Mouse (Mus musculus) kidney, embryonic 16.5 days (tissue): ENCODE measurements at regions not wholly inside any gene's neighbourhood (a gene's known extent, or its start where the extent isn't known, plus 50 kb on each side); places are given as distances from the start of the nearest gene placed in this dataset.

Experiments
- ATAC-seq: fragments of 200-750 bp; cut with Nextera tagmentation; 2 replicates; pipeline ENCODE4 v1.8.0; 2017; ENCODE audit warnings: moderate TSS enrichment; ENCODE audit not compliant: low FRiP score, low TSS enrichment
- H3K27ac ChIP-seq: fragments of 300-500 bp; sonication (generic); 2 replicates; pipeline ENCODE4 v1.5.1; 2014; ENCODE audit warnings: low read length
- H3K27me3 ChIP-seq: fragments of 300-500 bp; sonication (generic); 2 replicates; pipeline ENCODE4 v1.6.1; 2014; ENCODE audit warnings: low read length, control low read depth, mixed read lengths; ENCODE audit not compliant: insufficient read depth
- H3K36me3 ChIP-seq: fragments of 300-500 bp; sonication (generic); 2 replicates; pipeline ENCODE4 v1.6.1; 2014; ENCODE audit warnings: low read length, control low read depth, mixed read lengths; ENCODE audit not compliant: insufficient read depth
- H3K4me1 ChIP-seq: fragments of 300-500 bp; sonication (generic); 2 replicates; pipeline ENCODE4 v1.6.1; 2014; ENCODE audit warnings: low read length, control low read depth, mixed read lengths; ENCODE audit not compliant: insufficient read depth
- H3K4me2 ChIP-seq: fragments of 300-500 bp; sonication (generic); replicated peaks from 2 replicates; pipeline ENCODE4 v1.6.1; 2014; ENCODE audit warnings: low read depth, low read length
- H3K4me3 ChIP-seq: fragments of 300-500 bp; sonication (generic); 2 replicates; pipeline ENCODE4 v1.5.1; 2014; ENCODE audit warnings: mild to moderate bottlenecking, low read length
- H3K9ac ChIP-seq: fragments of 300-500 bp; sonication (generic); replicated peaks from 2 replicates; pipeline ENCODE4 v1.6.1; 2014; ENCODE audit warnings: low read length
- H3K9me3 ChIP-seq: fragments of 300-500 bp; sonication (generic); 2 replicates; pipeline ENCODE4 v1.6.1; 2016; ENCODE audit warnings: low read length, control low read depth
- WGBS: fragments of 180-500 bp; shearing (Covaris S2); extraction: QIAGEN DNeasy Blood & Tissue Kit; methylation state at CpG from one replicate; pipeline ENCODE4 v1.1.7; 2014; 5-methylcytosine and 5-hydroxymethylcytosine counted together

GRCm38 (mm10) chr6:14298167-14298566 lies 426.8 kb upstream of the 2610001J05Rik start:
- Histone ChIP-seq H3K36me3 (no peaks in the 10 kb centered on the region), H3K9ac (no peak overlapping the region), H3K4me3 (no peak overlapping the region), H3K4me1 (no peaks in the 10 kb centered on the region), H3K27me3 (no peaks in the 10 kb centered on the region), H3K27ac (no peak overlapping the region), H3K4me2 (no peak overlapping the region), H3K9me3 (no peaks in the 10 kb centered on the region)
- no peak for ATAC-seq

- no peaks in the 10 kb centered on the region for H3K9me3 ChIP-seq
- no peaks in the 10 kb centered on the region for H3K36me3 ChIP-seq
- H3K27me3 ChIP-seq, result no peaks in the 10 kb centered on the region
- no peak for ATAC-seq
- H3K9ac ChIP-seq, result no peak overlapping the region
- no peak overlapping the region for H3K4me2 ChIP-seq
- H3K27ac ChIP-seq, result no peak overlapping the region
- H3K4me3 ChIP-seq, result no peak overlapping the region
- no peaks in the 10 kb centered on the region for H3K4me1 ChIP-seq
Observed at GRCm38 (mm10) chr6:14297428-14297827, 426.1 kb upstream of the 2610001J05Rik start.

DNA sequence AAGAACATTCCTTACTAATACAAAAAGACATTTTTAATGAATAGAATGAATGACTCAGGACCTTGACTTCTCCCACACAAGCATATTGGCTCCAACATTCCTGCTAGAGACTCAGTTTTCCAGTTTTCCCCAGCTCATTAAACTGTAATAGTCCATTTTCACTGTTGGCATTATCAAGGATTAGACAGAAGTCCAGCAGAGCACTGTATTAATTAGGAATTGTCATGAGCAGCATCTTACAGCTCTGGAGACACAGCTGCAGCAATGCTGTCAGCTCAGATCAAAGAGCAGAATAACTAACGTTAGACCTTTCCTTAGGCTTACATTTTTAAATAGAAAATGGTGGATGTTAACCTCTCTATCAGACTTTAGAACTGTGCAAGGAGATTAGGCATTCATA lies 419.5 kb upstream of the 2610001J05Rik start:
- H3K4me1 ChIP-seq, result no peaks in the 10 kb centered on the region
- H3K27ac ChIP-seq, result no peak overlapping the region
- no peaks in the 10 kb centered on the region for H3K36me3 ChIP-seq
- 59% methylated on average over 1 of the region's 1 CpGs for WGBS
- no peak for ATAC-seq
- H3K4me3 ChIP-seq, result no peak overlapping the region
- no peaks in the 10 kb centered on the region for H3K9me3 ChIP-seq
- H3K9ac ChIP-seq, result no peak overlapping the region
- H3K27me3 ChIP-seq, result no peaks in the 10 kb centered on the region
- no peak overlapping the region for H3K4me2 ChIP-seq

GRCm38 (mm10) chr6:14281476-14281875 lies 410.2 kb upstream of the 2610001J05Rik start:
- H3K9me3 ChIP-seq, result no peaks in the 10 kb centered on the region
- H3K4me2 ChIP-seq, result no peak overlapping the region
- H3K4me1 ChIP-seq, result no peaks in the 10 kb centered on the region
- H3K4me3 ChIP-seq, result no peak overlapping the region
- WGBS, result 90% methylated on average over 2 of the region's 2 CpGs
- H3K27me3 ChIP-seq, result no peaks in the 10 kb centered on the region
- H3K9ac ChIP-seq, result no peak overlapping the region
- no peak for ATAC-seq
- H3K27ac ChIP-seq, result no peak overlapping the region
- H3K36me3 ChIP-seq, result no peaks in the 10 kb centered on the region

DNA sequence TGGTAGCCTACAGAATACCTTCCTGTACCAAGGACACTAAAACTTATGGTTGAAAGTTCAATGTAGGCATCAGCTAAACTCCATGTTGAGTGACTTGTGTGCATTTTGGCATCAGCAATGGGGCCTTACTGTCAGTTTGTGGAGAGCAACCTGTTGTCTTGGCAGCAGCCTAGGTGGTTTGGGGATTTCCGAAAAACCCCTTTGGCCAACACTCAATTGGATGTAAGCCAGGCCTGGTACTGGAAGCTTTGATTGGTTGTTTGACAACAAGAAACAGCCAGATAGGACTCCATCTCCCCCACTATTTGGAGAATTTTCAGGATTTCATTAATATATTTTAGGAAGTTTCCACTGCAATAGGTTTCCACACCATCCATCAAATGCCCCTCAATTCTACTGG lies 390.6 kb upstream of the 2610001J05Rik start:
- Histone ChIP-seq H3K9me3 (no peaks in the 10 kb centered on the region), H3K27ac (no peak overlapping the region), H3K4me1 (no peaks in the 10 kb centered on the region), H3K4me3 (no peak overlapping the region), H3K9ac (no peak overlapping the region), H3K27me3 (no peaks in the 10 kb centered on the region), H3K4me2 (no peak overlapping the region), H3K36me3 (no peaks in the 10 kb centered on the region)
- ATAC-seq, result no peak
- 83% methylated on average over 1 of the region's 1 CpGs for WGBS

DNA sequence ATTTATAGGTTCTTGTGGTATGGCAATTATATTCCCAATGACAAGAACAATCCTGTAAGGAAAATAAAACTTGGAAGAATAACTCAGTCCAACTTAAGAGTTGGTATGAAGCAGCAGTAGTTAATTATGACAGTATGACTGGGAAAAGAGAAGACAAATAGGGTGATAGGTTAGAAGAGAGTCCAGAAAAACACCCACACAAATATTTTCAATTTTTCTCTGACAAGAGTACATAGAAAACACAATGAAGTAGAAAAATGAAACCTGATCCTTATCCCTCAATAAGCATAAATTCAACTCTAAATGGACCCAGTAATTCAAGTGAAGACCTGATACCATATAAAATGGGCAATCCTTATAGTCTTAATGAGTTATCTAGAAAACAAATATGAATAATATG lies 369.0 kb upstream of the 2610001J05Rik start:
- no peak for ATAC-seq
- no peak overlapping the region for H3K4me3 ChIP-seq

DNA sequence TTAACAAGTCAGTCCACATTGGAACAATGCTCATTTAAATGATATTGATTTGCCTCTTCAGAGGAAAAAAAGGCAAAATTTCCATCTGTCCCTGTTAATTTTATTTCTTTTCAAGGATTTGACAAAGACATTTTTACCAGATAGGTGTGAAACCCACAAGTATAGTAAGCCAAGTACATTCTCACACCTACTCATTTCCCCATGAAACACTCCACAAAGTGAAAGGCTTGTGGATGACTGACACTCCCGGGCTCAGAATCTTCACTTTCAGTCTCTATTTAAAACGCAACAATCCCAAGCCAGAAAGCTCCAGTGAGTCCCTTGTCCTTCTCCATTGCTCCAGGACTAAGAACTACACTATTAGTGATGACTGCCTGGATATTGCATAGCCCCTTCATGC lies 367.8 kb upstream of the 2610001J05Rik start:
- Histone ChIP-seq H3K27me3 (no peaks in the 10 kb centered on the region), H3K27ac (no peak overlapping the region), H3K4me2 (no peak overlapping the region), H3K4me1 (no peaks in the 10 kb centered on the region), H3K9ac (no peak overlapping the region), H3K36me3 (no peaks in the 10 kb centered on the region), H3K4me3 (no peak overlapping the region), H3K9me3 (no peaks in the 10 kb centered on the region)
- no peak for ATAC-seq
- WGBS, result 61% methylated on average over 2 of the region's 2 CpGs

More for the DNA sequence above, 369.0 kb upstream of the 2610001J05Rik start:
- Histone ChIP-seq H3K36me3 (no peaks in the 10 kb centered on the region), H3K4me2 (no peak overlapping the region), H3K9ac (no peak overlapping the region), H3K27me3 (no peaks in the 10 kb centered on the region), H3K27ac (no peak overlapping the region), H3K9me3 (no peaks in the 10 kb centered on the region), H3K4me1 (no peaks in the 10 kb centered on the region)

DNA sequence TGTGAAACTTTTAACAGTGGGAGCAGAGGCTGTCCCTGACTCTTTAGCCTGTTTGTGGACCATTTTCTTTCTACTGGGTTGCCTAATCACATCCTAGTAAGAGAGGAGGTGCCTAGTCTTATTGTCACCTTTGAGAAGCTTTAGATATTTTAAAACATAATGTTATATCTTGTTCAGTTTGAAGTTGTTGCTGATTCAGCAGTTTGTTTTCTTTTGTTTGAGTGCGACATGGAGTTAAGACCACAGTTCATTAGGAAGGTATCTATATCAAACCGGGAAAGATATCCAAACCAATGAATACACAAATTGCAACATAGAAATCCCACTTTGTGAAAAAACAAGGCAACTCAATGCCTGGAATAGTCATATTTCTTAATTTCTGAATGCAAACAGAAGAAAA lies 359.5 kb upstream of the 2610001J05Rik start:
- Histone ChIP-seq H3K27me3 (no peaks in the 10 kb centered on the region), H3K4me2 (no peak overlapping the region), H3K36me3 (no peaks in the 10 kb centered on the region), H3K4me3 (no peak overlapping the region), H3K9me3 (no peaks in the 10 kb centered on the region), H3K4me1 (no peaks in the 10 kb centered on the region), H3K9ac (no peak overlapping the region), H3K27ac (no peak overlapping the region)
- ATAC-seq, result no peak
- 88% methylated on average over 2 of the region's 2 CpGs for WGBS

DNA sequence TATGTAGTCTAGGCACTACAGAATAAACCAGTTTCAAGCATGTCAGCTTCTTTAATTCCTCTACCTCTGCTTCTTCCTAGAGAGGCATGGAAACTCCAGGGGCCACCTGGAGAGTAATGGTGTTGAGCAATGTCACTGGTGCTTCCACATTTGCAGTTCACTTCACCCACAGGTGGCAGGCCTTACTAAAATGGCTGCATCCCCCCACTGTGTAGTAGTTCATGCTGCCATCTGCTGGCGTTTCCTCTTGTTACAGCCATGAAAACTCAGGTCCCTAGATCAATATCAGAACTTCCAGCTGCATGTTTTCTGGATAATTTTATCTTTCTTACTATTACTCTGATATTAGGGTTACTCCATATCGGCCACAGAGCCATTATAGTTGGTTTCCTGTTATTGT lies 336.2 kb upstream of the 2610001J05Rik start:
- Histone ChIP-seq H3K27ac (no peak overlapping the region), H3K27me3 (no peaks in the 10 kb centered on the region), H3K9me3 (no peaks in the 10 kb centered on the region), H3K9ac (no peak overlapping the region), H3K4me2 (no peak overlapping the region), H3K4me1 (no peaks in the 10 kb centered on the region), H3K4me3 (no peak overlapping the region), H3K36me3 (no peaks in the 10 kb centered on the region)
- peak; percentile 75; the same call in 1 of the 2 replicates for ATAC-seq
- 16% methylated on average over 2 of the region's 2 CpGs for WGBS

DNA sequence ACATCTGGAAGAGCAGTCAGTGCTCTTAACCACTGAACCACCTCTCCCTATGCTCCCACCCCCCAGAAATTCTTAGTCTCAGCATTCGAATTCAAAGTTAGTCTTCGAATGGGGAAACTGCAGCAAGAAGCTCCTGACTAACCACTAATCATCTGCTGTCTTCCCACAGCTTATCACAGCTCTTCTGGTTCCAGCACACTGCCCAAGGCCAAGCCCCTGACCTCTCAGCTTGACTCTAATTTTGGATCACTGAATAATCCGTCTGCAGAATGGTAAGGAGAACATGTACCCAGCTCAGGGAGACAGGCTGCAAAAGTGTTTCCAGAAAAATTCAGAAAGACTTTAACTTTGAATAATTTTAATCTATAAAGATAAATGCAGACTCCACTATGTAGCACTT lies 325.8 kb upstream of the 2610001J05Rik start:
- H3K36me3 ChIP-seq, result no peaks in the 10 kb centered on the region
- H3K27me3 ChIP-seq, result no peaks in the 10 kb centered on the region
- H3K4me3 ChIP-seq, result no peak overlapping the region
- no peaks in the 10 kb centered on the region for H3K4me1 ChIP-seq
- no peaks in the 10 kb centered on the region for H3K9me3 ChIP-seq
- ATAC-seq, result no peak
- WGBS, result 50% methylated on average over 3 of the region's 3 CpGs
- H3K9ac ChIP-seq, result no peak overlapping the region
- no peak overlapping the region for H3K4me2 ChIP-seq
- no peak overlapping the region for H3K27ac ChIP-seq

DNA sequence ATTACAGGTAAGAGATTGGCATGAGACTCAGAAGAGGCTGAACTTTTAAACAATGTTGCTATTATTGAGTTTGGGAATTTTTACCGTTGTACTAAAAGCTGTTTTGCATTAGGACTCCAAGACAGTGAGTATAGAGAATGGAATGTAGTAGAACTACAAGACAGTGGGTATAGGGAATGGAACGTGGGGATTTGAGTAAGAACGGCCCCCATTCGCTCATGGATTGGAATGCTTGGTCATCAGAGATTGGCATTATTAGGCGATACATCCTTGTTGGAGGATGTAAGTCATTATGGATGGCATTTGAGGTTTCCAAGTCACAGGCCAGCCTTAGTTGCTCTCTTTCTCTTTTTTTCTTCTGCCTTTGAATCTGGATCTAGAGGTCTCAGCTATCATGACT lies 324.0 kb upstream of the 2610001J05Rik start:
- Histone ChIP-seq H3K27me3 (no peaks in the 10 kb centered on the region), H3K4me3 (no peak overlapping the region), H3K4me1 (no peaks in the 10 kb centered on the region), H3K4me2 (no peak overlapping the region), H3K9me3 (no peaks in the 10 kb centered on the region), H3K9ac (no peak overlapping the region), H3K36me3 (no peaks in the 10 kb centered on the region), H3K27ac (no peak overlapping the region)
- 85% methylated on average over 5 of the region's 5 CpGs for WGBS
- no peak for ATAC-seq
